Mouse (Mus musculus) cerebellum, adult 2 months (tissue): ENCODE data around the gene Gm17651.
A peak's percentile ranks its signal among the peaks of the same experiment; 100 is the strongest.

ENCODE experiments used
- CTCF ChIP-seq: fragments of 200-500 bp; IDR thresholded peaks from 2 replicates; pipeline ENCODE4 v1.5.1; 2011; ENCODE audit warnings: low read depth, mild to moderate bottlenecking, control low read depth, low read length, moderate library complexity, borderline replicate concordance; ENCODE audit not compliant: insufficient read depth
- POLR2A ChIP-seq: fragments of 200-500 bp; IDR thresholded peaks from 2 replicates; pipeline ENCODE4 v1.6.1; 2011; ENCODE audit warnings: low read length, control low read depth, borderline replicate concordance; ENCODE audit not compliant: insufficient read depth

DNA sequence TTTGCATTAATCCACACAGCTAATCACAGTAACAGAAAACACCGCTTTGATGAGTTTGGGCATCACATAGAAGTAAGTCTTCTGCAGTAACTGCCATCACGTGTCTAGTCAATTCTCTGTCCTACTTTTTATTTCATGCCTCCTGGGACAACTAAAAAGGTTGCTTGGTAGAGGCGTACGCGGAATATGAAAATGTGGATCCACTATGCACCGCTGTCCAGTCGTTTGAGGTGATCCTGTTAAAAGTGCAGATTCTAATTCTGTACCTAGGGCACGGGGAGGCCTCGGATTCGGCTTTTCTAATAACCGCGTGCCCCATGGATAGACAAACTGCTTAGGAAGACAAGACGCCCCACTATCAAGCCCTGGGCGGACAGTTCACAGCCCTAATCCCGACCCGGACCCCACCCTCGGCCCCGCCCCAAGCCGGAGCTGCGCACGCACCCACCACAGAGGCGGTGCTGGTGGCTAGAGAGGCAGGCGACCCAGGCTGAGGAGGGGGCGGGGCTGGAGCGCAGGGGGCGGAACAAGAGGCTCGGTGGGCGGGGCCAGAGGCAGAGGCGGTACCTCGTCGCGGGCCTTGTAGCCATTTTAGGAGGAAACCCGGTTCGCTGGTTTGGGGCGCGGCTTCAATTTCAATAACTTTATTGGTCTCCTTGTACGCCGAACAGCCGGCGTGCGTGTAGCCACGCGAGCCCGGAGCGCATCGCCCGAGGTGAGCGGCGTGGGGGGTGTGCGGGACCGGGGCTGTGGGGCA, 16.7 kb downstream of the Gm17651 start, which contains the start of gene Prkab2:
- TF ChIP-seq CTCF (no peak), POLR2A (peak; percentile 85)
